Comparison of ENCODE assay signal across 18 mouse cellular contexts in genomic region chr4:43528487-43528886, GRCm38 (mm10). TPM values are rescaled to one million over a fixed set of nuclear protein-coding genes. Genes with fewer than 3 reads are reported as not detected.
DNase-seq lines count a peak whose midpoint lies in the region; ATAC-seq and TF ChIP-seq lines count a peak whose summit lies in the region.
"Had no signal": no experiment of that assay in that cellular context is flagged by ENCODE, and none has a peak within 500 bp of the region (broad histone marks: within the 10 kb centered on the region; RNA-seq: fewer than 3 reads in every experiment).

No protein-coding gene starts in this region.

- no peak overlapping the region for H3K4me3 ChIP-seq in liver, postnatal 0 days (ENCODE audit: low read depth, low read length)
- H3K4me3 ChIP-seq in liver, embryonic 11.5 days (ENCODE audit: low read depth, low read length) = no peak overlapping the region
- H3K4me3 ChIP-seq: heart, embryonic 15.5 days; hindbrain, embryonic 15.5 days; limb, embryonic 12.5 days; midbrain, embryonic 15.5 days had no signal

- no peak for TF ChIP-seq EP300 in liver, postnatal 0 days (IDR thresholded peaks at IDR 0.05; ENCODE audit: low read depth)

- peaks cover 33% of the 10 kb centered on the region for H3K36me3 ChIP-seq in liver, postnatal 0 days (replicated peaks; ENCODE audit: insufficient read depth, low read length)
- H3K36me3 ChIP-seq in liver, embryonic 11.5 days (ENCODE audit: control insufficient read depth, insufficient read depth, low read length) = peaks cover 23% of the 10 kb centered on the region
- peaks cover 9% of the 10 kb centered on the region for H3K36me3 ChIP-seq in splenic B cell, adult 2 months (ENCODE audit: control insufficient read depth, insufficient read depth, low read length, poor library complexity, severe bottlenecking)

- ATAC-seq in liver, postnatal 0 days = no peak
- ATAC-seq in liver, embryonic 11.5 days (replicated peaks; ENCODE audit: low FRiP score) = no peak
- ATAC-seq in erythroblast, adult 5-6 weeks (replicated peaks; ENCODE audit: low FRiP score, poor library complexity, severe bottlenecking) = no peak
- ATAC-seq: forebrain, embryonic 16.5 days; midbrain, embryonic 15.5 days had no signal

- H3K27ac ChIP-seq in liver, postnatal 0 days (ENCODE audit: low read depth) = no peak overlapping the region
- no peak overlapping the region for H3K27ac ChIP-seq in liver, embryonic 11.5 days (ENCODE audit: low read depth, low read length)
- H3K27ac ChIP-seq: heart, embryonic 15.5 days; hindbrain, embryonic 15.5 days; limb, embryonic 12.5 days; midbrain, embryonic 15.5 days had no signal

- H3K27me3 ChIP-seq in liver, postnatal 0 days (ENCODE audit: insufficient read depth, low read length) = peaks cover 20% of the 10 kb centered on the region
- peaks cover 21% of the 10 kb centered on the region for H3K27me3 ChIP-seq in liver, embryonic 11.5 days (replicated peaks; ENCODE audit: control insufficient read depth, insufficient read depth, low read length)
- no peaks in the 10 kb centered on the region; the same call in 1 of the 2 replicates for H3K27me3 ChIP-seq in splenic B cell, adult 2 months (ENCODE audit: control insufficient read depth, insufficient read depth, low read length, poor library complexity, severe bottlenecking)
- H3K27me3 ChIP-seq: heart, embryonic 15.5 days had no signal

- WGBS in liver, postnatal 0 days (ENCODE audit: insufficient replicate concordance) = 74% methylated on average over 9 of the region's 9 CpGs
- 76% methylated on average over 9 of the region's 9 CpGs for WGBS in liver, embryonic 11.5 days

- H3K9me3 ChIP-seq in liver, postnatal 0 days (ENCODE audit: low read length) = no peaks in the 10 kb centered on the region
- no peaks in the 10 kb centered on the region for H3K9me3 ChIP-seq in liver, embryonic 11.5 days (ENCODE audit: control insufficient read depth, low read length)
- H3K9me3 ChIP-seq: heart, embryonic 15.5 days; hindbrain, embryonic 15.5 days; limb, embryonic 12.5 days; midbrain, embryonic 15.5 days had no signal

- H3K4me2 ChIP-seq in liver, postnatal 0 days (ENCODE audit: low read depth, low read length) = no peak overlapping the region
- no peak overlapping the region for H3K4me2 ChIP-seq in liver, embryonic 11.5 days
- H3K4me2 ChIP-seq: heart, embryonic 15.5 days; hindbrain, embryonic 15.5 days; limb, embryonic 12.5 days; midbrain, embryonic 15.5 days had no signal

- H3K9ac ChIP-seq in liver, postnatal 0 days (replicated peaks) = no peak overlapping the region
- no peak overlapping the region for H3K9ac ChIP-seq in liver, embryonic 11.5 days (ENCODE audit: low read depth, low read length)
- H3K9ac ChIP-seq: heart, embryonic 15.5 days; hindbrain, embryonic 15.5 days; limb, embryonic 12.5 days; midbrain, embryonic 15.5 days had no signal

- peak; percentile 45 to 49 for DNase-seq in cerebellum, postnatal 10 days
- no peak for DNase-seq in cerebellum, adult 11 months
- DNase-seq in liver, postnatal 0 days = peak; percentile 25
- no peak for DNase-seq in liver, embryonic 11.5 days (ENCODE audit: low spot score)
- DNase-seq in CD4-positive helper T cell, adult 2 months (ENCODE audit: low read depth, low spot score) = peak; percentile 49
- peak; percentile 54 for DNase-seq in splenic B cell, adult 2 months (ENCODE audit: low read depth, low spot score)
- no peak for DNase-seq in kidney, adult 18-20 months
- DNase-seq: adrenal gland, postnatal 25 days; cerebellum, adult 11-12 months; gastrocnemius, postnatal 25 days had no signal

- TF ChIP-seq CTCF in liver, postnatal 0 days (IDR thresholded peaks at IDR 0.05; ENCODE audit: low read depth) = peak; percentile 41

- peaks cover 6% of the 10 kb centered on the region for H3K4me1 ChIP-seq in liver, postnatal 0 days (ENCODE audit: insufficient read depth)
- H3K4me1 ChIP-seq in liver, embryonic 11.5 days (replicated peaks; ENCODE audit: control insufficient read depth, insufficient read depth, low read length) = peaks cover 10% of the 10 kb centered on the region

RNA-seq across cellular contexts. Expression of gene Tpm2, which starts 4.9 kb away (rescaled TPM):
- polyA plus RNA-seq in liver, postnatal 0 days (2015; fragmentation: Nextera tagmentation; extraction: Ambion mirVana) = 17.3 and 58.9 TPM in 2 replicates
- polyA plus RNA-seq in liver, embryonic 11.5 days (2014; fragmentation: Nextera tagmentation; extraction: Ambion mirVana) = 46.4 and 51.2 TPM in 2 replicates
- total RNA-seq in erythroblast, adult 5-6 weeks (2015; ENCODE audit: low replicate concordance) = not detected in 2 replicates
- total RNA-seq in erythroblast, adult 5-6 weeks (2017; ENCODE audit: low replicate concordance) = 3.3 and 4.9 TPM in 2 replicates

RNA-seq across cellular contexts. Expression of gene Car9, which starts 21.7 kb away (rescaled TPM):
- polyA plus RNA-seq in liver, postnatal 0 days (2015; fragmentation: Nextera tagmentation; extraction: Ambion mirVana) = 0.95 and 1.1 TPM in 2 replicates
- 1.5 and 2.0 TPM in 2 replicates for polyA plus RNA-seq in liver, embryonic 11.5 days (2014; fragmentation: Nextera tagmentation; extraction: Ambion mirVana)
- 0.63 TPM in 1 of 2 replicates, not detected in the other for total RNA-seq in erythroblast, adult 5-6 weeks (2015; ENCODE audit: low replicate concordance)
- 0.56 and 0.77 TPM in 2 replicates for total RNA-seq in erythroblast, adult 5-6 weeks (2017; ENCODE audit: low replicate concordance)
- total RNA-seq: layer of hippocampus, postnatal 14 days had no signal
- polyA plus RNA-seq: neural tube, embryonic 14.5 days had no signal

RNA-seq across cellular contexts. Expression of gene Arhgef39, which starts 29.0 kb away (rescaled TPM):
- polyA plus RNA-seq in liver, postnatal 0 days (2015; fragmentation: Nextera tagmentation; extraction: Ambion mirVana) = 14.2 and 15.2 TPM in 2 replicates
- polyA plus RNA-seq in liver, embryonic 11.5 days (2014; fragmentation: Nextera tagmentation; extraction: Ambion mirVana) = 45.1 and 46.1 TPM in 2 replicates
- total RNA-seq in erythroblast, adult 5-6 weeks (2015; ENCODE audit: low replicate concordance) = 22.4 and 40.9 TPM in 2 replicates
- 18.0 and 29.2 TPM in 2 replicates for total RNA-seq in erythroblast, adult 5-6 weeks (2017; ENCODE audit: low replicate concordance)

RNA-seq across cellular contexts. Expression of gene Creb3, which starts 33.6 kb away (rescaled TPM):
- 36.2 and 41.2 TPM in 2 replicates for polyA plus RNA-seq in liver, postnatal 0 days (2015; fragmentation: Nextera tagmentation; extraction: Ambion mirVana)
- polyA plus RNA-seq in liver, embryonic 11.5 days (2014; fragmentation: Nextera tagmentation; extraction: Ambion mirVana) = 29.6 and 31.3 TPM in 2 replicates
- total RNA-seq in erythroblast, adult 5-6 weeks (2015; ENCODE audit: low replicate concordance) = 1.7 and 6.7 TPM in 2 replicates
- total RNA-seq in erythroblast, adult 5-6 weeks (2017; ENCODE audit: low replicate concordance) = 35.8 and 52.6 TPM in 2 replicates

RNA-seq across cellular contexts. Expression of gene Tln1, which starts 34.0 kb away (rescaled TPM):
- polyA plus RNA-seq in liver, postnatal 0 days (2015; fragmentation: Nextera tagmentation; extraction: Ambion mirVana) = 30.0 and 34.2 TPM in 2 replicates
- polyA plus RNA-seq in liver, embryonic 11.5 days (2014; fragmentation: Nextera tagmentation; extraction: Ambion mirVana) = 66.4 and 68.4 TPM in 2 replicates
- 47.8 and 86.3 TPM in 2 replicates for total RNA-seq in erythroblast, adult 5-6 weeks (2015; ENCODE audit: low replicate concordance)
- 197 and 262 TPM in 2 replicates for total RNA-seq in erythroblast, adult 5-6 weeks (2017; ENCODE audit: low replicate concordance)

Comparison
In these comparisons a context has a peak if more than half of its experiments do, and no peak if none do; other contexts are left out.
1. DNase-seq: peak in cerebellum, postnatal 10 days (2 of 2), liver, postnatal 0 days (single experiment), CD4-positive helper T cell, adult 2 months (single experiment) and splenic B cell, adult 2 months (single experiment); none in cerebellum, adult 11 months (single experiment), liver, embryonic 11.5 days (single experiment) and kidney, adult 18-20 months (single experiment).